Mouse (Mus musculus) stomach, embryonic 16.5 days (tissue): ENCODE measurements around the gene Ttc4. TPM values are rescaled to one million over a fixed set of nuclear protein-coding genes. Genes with fewer than 3 reads are reported as not detected.
A peak's percentile ranks its signal among the peaks of the same experiment; 100 is the strongest.

Source experiments
- ATAC-seq: fragments of 200-750 bp; cut with Nextera tagmentation; 2 replicates; pipeline ENCODE4 v1.8.0; 2017; ENCODE audit warnings: moderate number of reproducible peaks, moderate TSS enrichment; ENCODE audit not compliant: insufficient read depth, low FRiP score
- H3K27ac ChIP-seq: fragments of 300-500 bp; sonication (generic); 2 replicates; pipeline ENCODE4 v1.5.1; 2014; ENCODE audit warnings: low read length
- H3K27me3 ChIP-seq: fragments of 300-500 bp; sonication (generic); 2 replicates; pipeline ENCODE4 v1.6.1; 2014; ENCODE audit warnings: low read length, control low read depth, mixed read lengths; ENCODE audit not compliant: control insufficient read depth, insufficient read depth
- H3K36me3 ChIP-seq: fragments of 300-500 bp; sonication (generic); 2 replicates; pipeline ENCODE4 v1.6.1; 2014; ENCODE audit warnings: low read length; ENCODE audit not compliant: control insufficient read depth, insufficient read depth
- H3K4me1 ChIP-seq: fragments of 300-500 bp; sonication (generic); 2 replicates; pipeline ENCODE4 v1.6.1; 2014; ENCODE audit warnings: low read length, control low read depth, mixed read lengths; ENCODE audit not compliant: control insufficient read depth, insufficient read depth
- H3K4me2 ChIP-seq: fragments of 300-500 bp; sonication (generic); 2 replicates; pipeline ENCODE4 v1.6.1; 2014; ENCODE audit warnings: low read depth, low read length, mixed read lengths
- H3K4me3 ChIP-seq: fragments of 300-500 bp; sonication (generic); replicated peaks from 2 replicates; pipeline ENCODE4 v1.5.1; 2014; ENCODE audit warnings: mild to moderate bottlenecking, low read length
- H3K9ac ChIP-seq: fragments of 300-500 bp; sonication (generic); 2 replicates; pipeline ENCODE4 v1.6.1; 2014; ENCODE audit warnings: low read length
- H3K9me3 ChIP-seq: fragments of 300-500 bp; sonication (generic); replicated peaks from 2 replicates; pipeline ENCODE4 v1.6.1; 2016; ENCODE audit warnings: low read length, control low read depth; ENCODE audit not compliant: control insufficient read depth
- WGBS: fragments of 180-500 bp; shearing (Covaris S2); extraction: QIAGEN DNeasy Blood & Tissue Kit; methylation state at CpG from one replicate; pipeline ENCODE4 v1.1.7; 2014; 5-methylcytosine and 5-hydroxymethylcytosine counted together
- polyA plus RNA-seq: library from polyadenylated mRNA; unstranded; fragments of >200 nt; fragmentation: Nextera tagmentation; extraction: Ambion mirVana; gene quantifications from 2 replicates; pipeline ENCODE4 v1.2.1, GENCODE M21; 2015

Gene Ttc4
- polyA plus RNA-seq, 1 experiment from 2014 or later: 82.7 TPM

GRCm38 (mm10) chr4:106624271-106624670 lies 54.5 kb downstream of the Ttc4 start:
- 90% methylated on average over 10 of the region's 10 CpGs for WGBS
- Histone ChIP-seq H3K27ac (no peak overlapping the region), H3K9ac (no peak overlapping the region), H3K4me3 (no peak overlapping the region), H3K9me3 (no peaks in the 10 kb centered on the region), H3K4me2 (no peak overlapping the region), H3K36me3 (no peaks in the 10 kb centered on the region), H3K27me3 (peaks cover 18% of the 10 kb centered on the region; the same call in 1 of the 2 replicates), H3K4me1 (peaks cover 16% of the 10 kb centered on the region)
- no peak for ATAC-seq

DNA sequence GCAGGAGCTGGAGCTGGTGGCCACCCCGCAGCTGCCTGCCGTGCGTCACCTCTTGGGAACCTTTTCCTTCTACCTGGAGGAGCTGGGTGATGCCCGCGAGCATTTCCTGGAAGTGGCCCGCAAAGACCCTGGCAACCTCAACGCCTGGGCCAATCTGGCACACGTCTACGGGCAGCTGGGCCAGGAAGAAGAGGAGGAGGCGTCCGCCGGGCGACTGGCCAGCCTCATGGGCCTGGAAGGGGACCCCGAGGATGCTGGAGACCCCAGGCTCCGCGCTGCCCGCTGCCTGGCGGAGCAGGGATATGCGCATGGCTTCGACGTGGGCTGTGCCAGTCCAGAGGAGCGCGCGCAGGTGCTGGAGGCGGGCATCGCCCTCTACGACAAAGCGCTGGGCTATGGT lies 56.0 kb downstream of the Ttc4 start:
- Histone ChIP-seq H3K9me3 (no peaks in the 10 kb centered on the region), H3K36me3 (no peaks in the 10 kb centered on the region), H3K4me3 (peak overlapping the region; percentile 47), H3K4me2 (peak overlapping the region; percentile 57), H3K27me3 (peaks cover 18% of the 10 kb centered on the region; the same call in 1 of the 2 replicates), H3K9ac (peak overlapping the region; percentile 60), H3K27ac (peak overlapping the region; percentile 81), H3K4me1 (peaks cover 4% of the 10 kb centered on the region; the same call in 1 of the 2 replicates)
- WGBS: 25% methylated on average over 28 of the region's 28 CpGs
- no peak for ATAC-seq

GRCm38 (mm10) chr4:106622030-106622493 lies 56.7 kb downstream of the Ttc4 start, which contains the start of gene Ttc22:
Ttc22 (plus strand) TSS chr4:106622432.
- Histone ChIP-seq H3K4me1 (peaks cover 4% of the 10 kb centered on the region), H3K27ac (peak within 1 kb of the TSS; percentile 81), H3K4me3 (peak within 1 kb of the TSS; percentile 47), H3K4me2 (peak within 1 kb of the TSS; percentile 57), H3K36me3 (no peaks in the 10 kb centered on the region), H3K27me3 (peaks cover 18% of the 10 kb centered on the region; the same call in 1 of the 2 replicates), H3K9ac (peak within 1 kb of the TSS; percentile 60), H3K9me3 (no peaks in the 10 kb centered on the region)
- ATAC-seq: peak; percentile 84
- WGBS: 18% methylated on average over 16 of the region's 16 CpGs

GRCm38 (mm10) chr4:106621428-106621827 lies 57.3 kb downstream of the Ttc4 start:
- no peaks in the 10 kb centered on the region for H3K36me3 ChIP-seq
- peak; percentile 56; the same call in 1 of the 2 replicates for ATAC-seq
- peak overlapping the region; percentile 81 for H3K27ac ChIP-seq
- 65% methylated on average over 3 of the region's 3 CpGs for WGBS
- H3K4me3 ChIP-seq: no peak overlapping the region
- peaks cover 7% of the 10 kb centered on the region for H3K4me1 ChIP-seq
- no peaks in the 10 kb centered on the region for H3K9me3 ChIP-seq
- peaks cover 18% of the 10 kb centered on the region; the same call in 1 of the 2 replicates for H3K27me3 ChIP-seq
- H3K4me2 ChIP-seq: peak overlapping the region; percentile 57; the same call in 1 of the 2 replicates
- H3K9ac ChIP-seq: peak overlapping the region; percentile 7; the same call in 1 of the 2 replicates

DNA sequence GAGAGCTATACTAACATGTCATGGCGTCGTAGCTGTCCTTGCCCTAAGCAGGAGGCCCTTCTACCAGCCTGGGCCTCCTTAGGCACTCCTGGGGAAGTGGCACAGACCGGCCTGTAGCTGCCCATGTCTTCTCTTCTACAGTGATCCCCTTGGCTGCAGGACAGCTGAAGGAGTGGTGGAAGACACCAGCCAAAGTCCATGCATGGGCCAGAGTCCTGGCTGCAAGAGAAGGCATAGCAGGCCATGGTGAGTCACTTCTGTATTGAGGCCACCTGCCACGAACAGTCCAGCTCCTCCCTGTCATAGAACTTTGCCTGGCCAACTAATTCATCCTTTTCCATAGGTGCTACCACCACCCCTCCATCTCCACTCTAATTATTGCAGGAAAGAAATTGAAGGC lies 59.8 kb downstream of the Ttc4 start:
- H3K36me3 ChIP-seq: no peaks in the 10 kb centered on the region
- H3K4me2 ChIP-seq: no peak overlapping the region
- H3K4me3 ChIP-seq: no peak overlapping the region
- peaks cover 7% of the 10 kb centered on the region for H3K4me1 ChIP-seq
- 85% methylated on average over 4 of the region's 4 CpGs for WGBS
- no peak overlapping the region for H3K9ac ChIP-seq
- no peak for ATAC-seq
- H3K27me3 ChIP-seq: peaks cover 18% of the 10 kb centered on the region; the same call in 1 of the 2 replicates
- H3K9me3 ChIP-seq: no peaks in the 10 kb centered on the region
- no peak overlapping the region for H3K27ac ChIP-seq

DNA sequence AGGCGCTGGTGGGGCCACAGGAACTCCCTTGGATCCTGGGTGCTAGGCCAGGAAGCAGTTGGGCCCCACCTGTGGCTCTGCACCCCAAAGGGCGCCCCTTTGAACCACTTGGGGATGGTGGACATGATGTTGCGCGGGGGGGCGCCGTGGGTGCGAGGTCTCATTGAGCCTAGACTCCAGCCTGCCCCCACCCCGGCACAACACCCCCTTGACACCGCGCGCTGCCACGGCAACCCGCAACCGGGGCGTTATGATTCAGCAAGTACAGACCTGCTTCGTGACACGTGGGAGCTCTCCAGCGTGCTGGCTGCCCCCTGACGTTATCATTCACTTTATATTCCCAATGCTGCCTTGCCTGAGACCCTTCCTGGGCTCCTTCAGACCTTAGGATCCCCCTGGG lies 61.7 kb downstream of the Ttc4 start, which contains the start of gene Lexm:
TSS of gene Lexm (minus strand) at position 186 of the 400 bp plus-strand sequence.
- Histone ChIP-seq H3K27ac (no peak within 1 kb of the TSS), H3K4me1 (peaks cover 7% of the 10 kb centered on the region), H3K36me3 (no peaks in the 10 kb centered on the region), H3K4me3 (peak within 1 kb of the TSS; percentile 21; the same call in 1 of the 2 replicates), H3K9me3 (no peaks in the 10 kb centered on the region), H3K9ac (0 out of 2 replicates have a peak within 1 kb of the TSS, but pooled peaks have one; percentile 18), H3K27me3 (0 out of 2 replicates have a peak, but pooled peaks cover 3% of the 10 kb centered on the region), H3K4me2 (peak within 1 kb of the TSS; percentile 48)
- ATAC-seq: no peak
- WGBS: under 1% methylated on average over 19 of the region's 19 CpGs

- ATAC-seq: no peak
- 72% methylated on average over 12 of the region's 12 CpGs for WGBS
- Histone ChIP-seq H3K27me3 (no peaks in the 10 kb centered on the region), H3K9ac (no peak overlapping the region), H3K4me2 (no peak overlapping the region), H3K4me3 (no peak overlapping the region), H3K9me3 (no peaks in the 10 kb centered on the region), H3K4me1 (peaks cover 4% of the 10 kb centered on the region; the same call in 1 of the 2 replicates), H3K36me3 (no peaks in the 10 kb centered on the region), H3K27ac (no peak overlapping the region)
Measured at GRCm38 (mm10) chr4:106615637-106616036, 63.1 kb downstream of the Ttc4 start.

- ATAC-seq: no peak
- H3K4me3 ChIP-seq: no peak overlapping the region
- 82% methylated on average over 9 of the region's 9 CpGs for WGBS
Measured at GRCm38 (mm10) chr4:106614881-106615280, 63.9 kb downstream of the Ttc4 start.

GRCm38 (mm10) chr4:106614180-106614797 lies 64.5 kb downstream of the Ttc4 start:
- peak; percentile 37; the same call in 1 of the 2 replicates for ATAC-seq
- H3K4me1 ChIP-seq: peaks cover 4% of the 10 kb centered on the region; the same call in 1 of the 2 replicates
- no peak overlapping the region for H3K4me3 ChIP-seq
- H3K9ac ChIP-seq: no peak overlapping the region
- WGBS: 42% methylated on average over 7 of the region's 7 CpGs
- H3K9me3 ChIP-seq: no peaks in the 10 kb centered on the region
- no peak overlapping the region for H3K27ac ChIP-seq
- no peaks in the 10 kb centered on the region for H3K36me3 ChIP-seq
- no peak overlapping the region for H3K4me2 ChIP-seq
- no peaks in the 10 kb centered on the region for H3K27me3 ChIP-seq

More at GRCm38 (mm10) chr4:106614881-106615280, 63.9 kb downstream of the Ttc4 start:
- Histone ChIP-seq H3K36me3 (no peaks in the 10 kb centered on the region), H3K4me2 (no peak overlapping the region), H3K4me1 (peaks cover 4% of the 10 kb centered on the region; the same call in 1 of the 2 replicates), H3K27ac (no peak overlapping the region), H3K9me3 (no peaks in the 10 kb centered on the region), H3K9ac (no peak overlapping the region), H3K27me3 (no peaks in the 10 kb centered on the region)
